Mouse (Mus musculus): Measurements from ENCODE around the gene Rab6b. TPM values are rescaled to one million over a fixed set of nuclear protein-coding genes. Genes with fewer than 3 reads are reported as not detected.

Rab6b gene
- polyA plus RNA-seq, 1 experiment: 1.1 TPM

GRCm38 (mm10) chr9:103207846-103208245, 96.3 kb downstream of the Rab6b start:
- no peaks in the 10 kb centered on the region for H3K27me3 ChIP-seq (ENCODE audit: control insufficient read depth, insufficient read depth, low read length)
- TF ChIP-seq POLR2A (IDR thresholded peaks at IDR 0.05; ENCODE audit: control insufficient read depth, low read depth, low read length) (no peak), CTCF (IDR thresholded peaks at IDR 0.05; ENCODE audit: control insufficient read depth, insufficient read depth, insufficient replicate concordance, low read depth, low read length) (peak; percentile 97)
- H3K4me3 ChIP-seq (ENCODE audit: control insufficient read depth, low read depth, low read length): peak overlapping the region; percentile 58; the same call in 1 of the 2 replicates
- no peaks in the 10 kb centered on the region for H3K4me1 ChIP-seq (ENCODE audit: control insufficient read depth, insufficient read depth, low read length)
- H3K36me3 ChIP-seq (ENCODE audit: control insufficient read depth, insufficient read depth, low read length): no peaks in the 10 kb centered on the region
- H3K27ac ChIP-seq (ENCODE audit: control insufficient read depth, insufficient read depth, low read depth, low read length): no peak overlapping the region

- H3K36me3 ChIP-seq (ENCODE audit: control insufficient read depth, insufficient read depth, low read length): no peaks in the 10 kb centered on the region
- H3K4me1 ChIP-seq (ENCODE audit: control insufficient read depth, insufficient read depth, low read length): no peaks in the 10 kb centered on the region; the same call in 1 of the 2 replicates
- no peak overlapping the region for H3K27ac ChIP-seq (ENCODE audit: control insufficient read depth, insufficient read depth, low read depth, low read length)
- H3K4me3 ChIP-seq (ENCODE audit: control insufficient read depth, low read depth, low read length): no peak overlapping the region
- no peaks in the 10 kb centered on the region for H3K27me3 ChIP-seq (ENCODE audit: control insufficient read depth, insufficient read depth, low read length)
- TF ChIP-seq POLR2A (IDR thresholded peaks at IDR 0.05; ENCODE audit: control insufficient read depth, low read depth, low read length): no peak
- no peak for TF ChIP-seq CTCF (IDR thresholded peaks at IDR 0.05; ENCODE audit: control insufficient read depth, insufficient read depth, insufficient replicate concordance, low read depth, low read length)
These were observed 97.3 kb downstream of the Rab6b start for GRCm38 (mm10) chr9:103208802-103209423.

DNA sequence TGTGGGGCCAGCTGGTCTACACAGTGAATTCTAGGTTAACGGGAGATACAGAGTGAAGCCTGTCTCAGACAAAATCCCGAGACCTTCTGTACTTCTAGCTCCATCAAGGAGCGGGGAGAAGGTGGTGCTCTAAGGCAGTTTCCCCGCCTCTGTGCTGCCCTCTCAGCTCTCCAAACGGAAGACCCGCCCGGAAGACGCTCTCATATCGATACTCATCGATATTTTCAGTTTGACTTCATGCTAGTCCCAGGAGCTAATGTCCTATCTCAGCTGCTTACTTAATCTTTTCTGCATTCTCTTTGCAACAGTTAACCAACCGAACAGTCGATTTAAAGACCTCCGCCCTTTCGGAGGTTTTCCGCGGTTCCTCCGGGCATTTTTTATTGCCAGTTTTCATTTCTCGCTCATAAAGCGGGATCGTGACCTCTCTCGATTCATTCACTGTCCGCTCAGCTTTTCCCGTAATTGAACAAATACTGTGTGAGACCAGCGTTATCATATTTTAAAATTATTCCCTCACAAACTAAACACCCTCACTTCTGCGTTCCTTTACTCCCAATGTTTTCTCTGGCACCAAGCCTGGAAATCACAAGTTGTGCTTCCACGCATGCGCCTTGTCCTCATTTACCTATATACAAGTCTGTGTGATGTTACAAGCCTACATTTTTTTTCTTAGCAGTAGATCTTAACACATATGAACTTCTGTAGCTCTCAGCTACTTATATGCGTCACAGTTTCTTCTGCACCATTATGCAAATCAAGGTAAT, 101.2 kb downstream of the Rab6b start:
- Histone ChIP-seq H3K4me3 (ENCODE audit: control insufficient read depth, low read depth, low read length) (peak overlapping the region; percentile 40), H3K4me1 (ENCODE audit: control insufficient read depth, insufficient read depth, low read length) (no peaks in the 10 kb centered on the region; the same call in none of the 2 replicates), H3K27me3 (ENCODE audit: control insufficient read depth, insufficient read depth, low read length) (no peaks in the 10 kb centered on the region), H3K36me3 (ENCODE audit: control insufficient read depth, insufficient read depth, low read length) (no peaks in the 10 kb centered on the region), H3K27ac (ENCODE audit: control insufficient read depth, insufficient read depth, low read depth, low read length) (no peak overlapping the region)
- no peak for TF ChIP-seq CTCF (IDR thresholded peaks at IDR 0.05; ENCODE audit: control insufficient read depth, insufficient read depth, insufficient replicate concordance, low read depth, low read length)
- TF ChIP-seq POLR2A (IDR thresholded peaks at IDR 0.05; ENCODE audit: control insufficient read depth, low read depth, low read length): no peak

DNA sequence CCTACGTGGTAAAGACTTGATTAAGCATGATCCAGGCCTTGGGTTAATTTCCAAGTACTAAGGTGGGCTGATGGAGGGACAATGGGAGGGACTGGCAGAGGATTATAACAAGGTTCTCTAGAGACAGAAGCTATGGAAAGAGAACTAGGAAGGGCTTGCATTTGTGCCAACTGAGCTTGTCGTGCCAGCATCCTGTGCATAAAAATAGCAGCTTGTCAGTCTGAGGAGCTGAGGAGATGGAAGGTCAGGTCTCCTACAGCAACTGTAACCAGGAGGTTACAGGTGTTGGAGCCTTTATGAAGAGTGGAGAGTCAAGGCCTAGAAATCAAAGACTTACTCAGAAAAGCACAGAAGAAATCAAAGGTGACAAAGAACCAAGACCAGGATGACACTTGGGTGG, 102.0 kb downstream of the Rab6b start:
- H3K27me3 ChIP-seq (ENCODE audit: control insufficient read depth, insufficient read depth, low read length): no peaks in the 10 kb centered on the region
- no peaks in the 10 kb centered on the region for H3K36me3 ChIP-seq (ENCODE audit: control insufficient read depth, insufficient read depth, low read length)
- H3K4me1 ChIP-seq (ENCODE audit: control insufficient read depth, insufficient read depth, low read length): no peaks in the 10 kb centered on the region; the same call in none of the 2 replicates
- H3K4me3 ChIP-seq (ENCODE audit: control insufficient read depth, low read depth, low read length): no peak overlapping the region
- no peak overlapping the region for H3K27ac ChIP-seq (ENCODE audit: control insufficient read depth, insufficient read depth, low read depth, low read length)
- TF ChIP-seq POLR2A (IDR thresholded peaks at IDR 0.05; ENCODE audit: control insufficient read depth, low read depth, low read length) (no peak), CTCF (IDR thresholded peaks at IDR 0.05; ENCODE audit: control insufficient read depth, insufficient read depth, insufficient replicate concordance, low read depth, low read length) (no peak)

- H3K36me3 ChIP-seq (ENCODE audit: control insufficient read depth, insufficient read depth, low read length): no peaks in the 10 kb centered on the region
- TF ChIP-seq CTCF (IDR thresholded peaks at IDR 0.05; ENCODE audit: control insufficient read depth, insufficient read depth, insufficient replicate concordance, low read depth, low read length): no peak
- TF ChIP-seq POLR2A (IDR thresholded peaks at IDR 0.05; ENCODE audit: control insufficient read depth, low read depth, low read length): no peak
These were observed 102.7 kb downstream of the Rab6b start for GRCm38 (mm10) chr9:103214281-103214680.

GRCm38 (mm10) chr9:103224721-103225120, 113.1 kb downstream of the Rab6b start:
- Histone ChIP-seq H3K27ac (ENCODE audit: control insufficient read depth, insufficient read depth, low read depth, low read length) (no peak overlapping the region), H3K4me3 (ENCODE audit: control insufficient read depth, low read depth, low read length) (no peak overlapping the region), H3K36me3 (ENCODE audit: control insufficient read depth, insufficient read depth, low read length) (no peaks in the 10 kb centered on the region), H3K27me3 (ENCODE audit: control insufficient read depth, insufficient read depth, low read length) (no peaks in the 10 kb centered on the region), H3K4me1 (ENCODE audit: control insufficient read depth, insufficient read depth, low read length) (peaks cover 2% of the 10 kb centered on the region; the same call in 1 of the 2 replicates)
- TF ChIP-seq CTCF (IDR thresholded peaks at IDR 0.05; ENCODE audit: control insufficient read depth, insufficient read depth, insufficient replicate concordance, low read depth, low read length) (no peak), POLR2A (IDR thresholded peaks at IDR 0.05; ENCODE audit: control insufficient read depth, low read depth, low read length) (no peak)

More at GRCm38 (mm10) chr9:103214281-103214680, 102.7 kb downstream of the Rab6b start:
- Histone ChIP-seq H3K4me1 (ENCODE audit: control insufficient read depth, insufficient read depth, low read length) (no peaks in the 10 kb centered on the region; the same call in none of the 2 replicates), H3K27ac (ENCODE audit: control insufficient read depth, insufficient read depth, low read depth, low read length) (no peak overlapping the region), H3K4me3 (ENCODE audit: control insufficient read depth, low read depth, low read length) (no peak overlapping the region), H3K27me3 (ENCODE audit: control insufficient read depth, insufficient read depth, low read length) (no peaks in the 10 kb centered on the region)

DNA sequence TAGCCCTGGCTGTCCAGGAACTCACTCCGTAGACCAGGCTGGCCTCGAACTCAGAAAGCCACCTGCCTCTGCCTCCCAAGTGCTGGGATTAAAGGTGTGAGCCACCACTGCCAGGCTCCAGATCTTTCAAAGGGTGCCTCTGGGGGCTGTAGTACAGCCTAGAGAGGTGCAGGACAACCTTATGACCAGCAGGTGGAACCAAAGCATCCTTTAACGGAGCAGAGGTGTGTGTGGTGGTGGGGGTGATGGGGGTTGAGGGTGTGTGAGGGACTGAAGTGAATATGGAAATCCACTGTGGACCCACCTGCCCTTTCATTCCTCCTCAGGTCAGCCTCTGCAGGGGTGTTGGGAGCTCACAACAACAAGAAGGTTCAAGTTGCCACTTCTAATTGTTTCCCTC, 113.9 kb downstream of the Rab6b start:
- Histone ChIP-seq H3K27me3 (ENCODE audit: control insufficient read depth, insufficient read depth, low read length) (no peaks in the 10 kb centered on the region), H3K36me3 (ENCODE audit: control insufficient read depth, insufficient read depth, low read length) (no peaks in the 10 kb centered on the region), H3K27ac (ENCODE audit: control insufficient read depth, insufficient read depth, low read depth, low read length) (no peak overlapping the region), H3K4me1 (ENCODE audit: control insufficient read depth, insufficient read depth, low read length) (peaks cover 5% of the 10 kb centered on the region), H3K4me3 (ENCODE audit: control insufficient read depth, low read depth, low read length) (no peak overlapping the region)
- no peak for TF ChIP-seq POLR2A (IDR thresholded peaks at IDR 0.05; ENCODE audit: control insufficient read depth, low read depth, low read length)
- TF ChIP-seq CTCF (IDR thresholded peaks at IDR 0.05; ENCODE audit: control insufficient read depth, insufficient read depth, insufficient replicate concordance, low read depth, low read length): peak; percentile 49; the same call in 1 of the 2 replicates
